Mouse (Mus musculus) heart, postnatal 0 days (tissue): ENCODE data around the gene Fam131b.

Experiments
- CTCF ChIP-seq: IDR thresholded peaks from 2 replicates; pipeline ENCODE4 v1.5.1; 2016; ENCODE audit warnings: antibody characterized with exemption, control low read depth, low read depth
- EP300 ChIP-seq: IDR thresholded peaks from 2 replicates; pipeline ENCODE4 v1.6.1; 2016; ENCODE audit warnings: antibody characterized with exemption, low read depth

DNA sequence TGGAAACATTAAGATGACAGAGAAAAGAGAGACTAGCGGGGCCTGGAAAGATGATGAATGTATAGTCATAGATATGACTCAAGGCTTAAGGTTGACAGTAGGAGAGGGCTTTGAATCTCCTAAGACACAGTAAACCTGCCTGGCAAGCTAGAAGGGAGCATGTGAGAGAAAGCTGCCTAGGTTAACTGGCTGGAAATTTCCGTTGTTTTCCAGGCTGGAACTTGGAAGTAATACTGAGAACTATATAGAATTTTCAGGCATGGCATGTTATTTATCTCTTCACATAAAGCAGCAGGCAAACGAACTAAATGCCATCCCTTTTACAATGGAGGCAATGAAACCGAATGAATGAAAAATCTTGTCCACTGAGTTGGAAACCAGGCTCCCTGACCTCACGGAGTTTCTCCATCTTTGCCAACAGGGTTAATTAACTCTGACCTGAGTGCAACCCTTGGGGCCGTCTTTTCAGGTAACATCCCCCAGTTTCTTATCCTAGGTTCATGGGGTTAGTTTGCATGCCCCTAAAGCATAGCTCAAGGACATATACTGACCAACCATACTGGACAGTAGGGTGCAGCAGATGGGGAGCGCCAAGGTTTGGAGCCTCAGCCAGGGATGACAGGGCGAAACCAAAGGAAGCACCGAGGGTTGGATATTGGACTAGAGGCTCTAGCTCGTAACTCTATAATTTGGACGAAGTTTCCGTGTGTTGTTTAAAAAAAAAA, 24.0 kb upstream of the Fam131b start:
- TF ChIP-seq EP300: no peak
- no peak for TF ChIP-seq CTCF
